Mouse (Mus musculus): ENCODE results near the gene Med26.

DNA sequence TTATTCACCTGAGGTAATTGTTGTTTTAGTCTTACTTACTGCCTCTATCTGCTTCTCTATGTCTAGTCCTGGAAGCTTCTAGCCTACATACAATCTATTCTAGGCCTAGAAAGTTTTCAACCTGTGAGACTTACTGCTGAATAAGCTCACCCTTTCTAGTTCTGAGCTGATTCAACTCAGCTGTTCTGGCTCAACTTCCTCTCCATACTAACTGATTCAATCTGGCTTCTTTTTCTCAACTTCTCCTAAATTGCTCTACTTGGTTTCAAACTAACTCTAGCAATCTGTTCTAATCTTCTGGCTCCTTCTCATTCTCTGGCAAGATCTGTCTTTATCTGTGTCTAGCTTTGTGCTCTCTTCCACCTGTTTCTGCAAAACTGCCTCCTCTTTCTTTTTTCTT, 26.2 kb downstream of the Med26 start:
- no peak for TF ChIP-seq CTCF (IDR thresholded peaks at IDR 0.05; ENCODE audit: borderline replicate concordance, extremely low read depth, insufficient read depth, insufficient read length)
- no peak for TF ChIP-seq POLR2A (IDR thresholded peaks at IDR 0.05; ENCODE audit: borderline replicate concordance, extremely low read depth, insufficient read depth, insufficient read length, poor library complexity, severe bottlenecking)
